Mouse (Mus musculus) kidney, postnatal 25 days (tissue): ENCODE measurements at regions not wholly inside any gene's neighbourhood (a gene's known extent, or its start where the extent isn't known, plus 50 kb on each side); places are given as distances from the start of the nearest gene placed in this dataset.
"Not testable (repeated sequence)": the region's sequence is repeated elsewhere in the genome, so short reads cannot be mapped to it uniquely, and the experiment has no call there.

ENCODE experiments used
- DNase-seq, 2 experiments: peaks; one replicate each; pipeline ENCODE4 v3.0.0; 2021; ENCODE audit warnings: mixed read lengths in 2 of 2

GRCm38 (mm10) chr13:3216070-3216469, 321.8 kb upstream of the Gdi2 start:
- DNase-seq: peak in 1 of 2 experiments; percentile 13

- not testable (repeated sequence) for DNase-seq
Observed at GRCm38 (mm10) chr13:3221005-3221621, 316.8 kb upstream of the Gdi2 start.

- no peak for DNase-seq
Observed at GRCm38 (mm10) chr13:3221622-3222021, 316.2 kb upstream of the Gdi2 start.

DNA sequence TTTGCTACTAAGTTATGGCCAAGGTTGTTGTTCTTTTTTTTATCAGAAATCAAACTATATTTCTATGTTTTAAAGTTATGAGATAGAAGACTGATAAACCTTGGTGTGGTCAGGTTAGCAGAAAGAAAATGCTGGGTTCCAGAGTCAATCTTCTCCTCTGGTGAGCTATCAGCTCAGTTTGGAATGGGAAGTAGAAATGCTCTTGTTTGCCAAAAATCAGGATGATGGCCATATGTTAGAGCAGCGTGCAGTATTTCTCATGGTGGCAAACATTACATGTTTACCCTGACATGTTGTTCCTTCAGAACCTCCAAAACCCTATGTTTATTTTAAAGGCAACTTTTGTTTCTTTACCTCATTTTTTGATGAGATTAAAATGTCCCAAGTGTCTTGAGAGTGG, 279.5 kb upstream of the Gdi2 start:
- no peak for DNase-seq

- DNase-seq: not testable (repeated sequence)
Observed at GRCm38 (mm10) chr13:3276130-3276529, 261.7 kb upstream of the Gdi2 start.
